Mouse (Mus musculus): ENCODE measurements at regions not wholly inside any gene's neighbourhood (a gene's known extent, or its start where the extent isn't known, plus 50 kb on each side); places are given as distances from the start of the nearest gene placed in this dataset.
"Not testable (repeated sequence)": the region's sequence is repeated elsewhere in the genome, so short reads cannot be mapped to it uniquely, and the experiment has no call there.

- no peak for DNase-seq
Observed at GRCm38 (mm10) chr1:98665584-98665983, 244.7 kb downstream of the Slco6d1 start.

DNA sequence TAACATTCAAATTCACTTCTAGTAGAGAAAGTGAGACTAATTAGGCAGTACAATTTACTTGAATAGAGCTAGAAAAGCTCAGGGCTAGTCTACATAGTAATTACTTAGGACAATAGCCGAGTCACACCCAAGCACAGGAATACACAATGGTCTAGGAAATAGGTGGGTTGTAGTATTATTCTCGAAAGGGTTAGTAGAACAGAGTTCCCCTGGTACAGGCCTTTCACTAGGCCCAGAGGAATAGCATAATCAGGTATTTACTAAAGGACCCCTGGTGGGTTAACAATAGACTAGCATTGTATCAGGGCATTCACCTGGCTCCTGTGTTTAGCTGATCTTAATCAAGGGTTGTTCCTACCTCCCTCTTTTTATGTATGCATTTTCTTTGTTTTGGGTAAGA is 246.5 kb downstream of the Slco6d1 start:
- not testable (repeated sequence) for DNase-seq

- DNase-seq: peak; percentile 39
Observed at GRCm38 (mm10) chr1:98667887-98668286, 247.0 kb downstream of the Slco6d1 start.

GRCm38 (mm10) chr1:98668595-98668994 is 247.7 kb downstream of the Slco6d1 start:
- DNase-seq: no peak

- DNase-seq: peak; percentile 26
Observed at GRCm38 (mm10) chr1:98678686-98679085, 257.8 kb downstream of the Slco6d1 start.

DNA sequence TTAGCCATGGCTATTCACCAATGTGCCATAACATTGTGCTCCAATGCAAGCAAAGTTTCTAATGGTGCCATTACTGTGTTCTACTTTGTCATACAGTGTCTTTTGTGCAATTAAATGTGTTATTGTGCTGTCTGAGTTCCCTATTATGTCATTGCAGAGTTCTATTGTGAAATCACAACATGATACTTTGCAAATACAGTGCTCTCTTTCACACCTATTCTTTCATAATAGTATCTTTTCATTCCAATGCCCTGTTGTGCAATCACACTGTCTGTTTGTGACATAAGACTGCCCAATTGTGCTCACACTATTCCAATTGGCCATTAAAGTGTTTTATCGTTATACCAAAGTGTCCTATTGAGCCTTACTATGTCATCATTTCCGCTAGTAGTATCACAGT is 292.9 kb downstream of the Slco6d1 start:
- DNase-seq: no peak

GRCm38 (mm10) chr1:98714307-98714706 is 293.4 kb downstream of the Slco6d1 start:
- no peak for DNase-seq

- no peak for DNase-seq
Observed at GRCm38 (mm10) chr1:98720595-98720994, 299.7 kb downstream of the Slco6d1 start.

DNA sequence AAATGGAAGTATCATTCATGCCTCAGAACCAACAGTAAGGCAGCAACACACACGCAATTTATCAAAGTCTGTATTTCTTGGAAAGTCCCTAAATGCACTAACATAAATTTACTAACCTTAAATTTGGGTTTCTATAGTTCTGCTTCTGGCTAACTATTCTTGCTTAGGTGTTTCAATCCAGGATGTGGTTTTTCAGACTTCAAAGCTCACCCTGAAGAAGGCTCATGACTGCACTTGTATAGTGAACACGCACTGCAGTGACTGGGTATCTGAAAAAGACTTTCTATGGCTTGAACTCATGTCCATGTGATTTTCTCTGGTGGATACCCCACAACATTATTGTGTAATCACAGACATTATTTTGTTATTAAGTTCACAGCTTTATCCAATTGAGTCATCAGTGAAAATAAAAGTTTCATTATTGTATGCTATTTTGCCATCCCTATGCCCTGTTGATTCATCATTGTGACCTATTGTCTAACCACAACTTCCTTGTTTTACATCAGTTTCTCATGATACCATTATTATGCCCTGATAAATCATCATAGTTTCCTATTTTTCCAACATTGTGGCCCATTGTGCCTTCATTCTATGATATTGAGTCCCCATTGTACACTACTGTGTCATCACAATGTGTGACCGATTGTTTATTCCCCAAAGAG is 306.6 kb downstream of the Slco6d1 start:
- DNase-seq: no peak

DNA sequence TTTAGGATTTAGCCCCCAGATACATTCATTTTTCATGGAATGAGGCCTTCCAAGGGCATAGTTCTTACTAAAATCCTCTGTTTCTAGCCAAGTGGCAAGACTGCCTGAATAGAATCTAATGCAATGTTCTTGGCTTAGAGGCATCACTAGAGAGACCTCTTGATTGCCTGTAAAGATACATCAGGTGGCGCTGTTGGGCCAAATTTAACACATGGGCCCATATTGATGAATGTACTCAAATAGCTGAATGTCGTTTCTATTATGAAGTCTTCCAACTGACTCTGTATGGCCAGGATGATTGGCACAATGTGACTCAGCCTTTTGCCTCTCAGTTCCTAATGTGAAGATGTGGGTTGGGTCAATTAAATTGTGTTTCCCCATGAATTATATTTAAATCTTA is 328.0 kb downstream of the Slco6d1 start:
- DNase-seq: peak; percentile 29

- DNase-seq: no peak
Observed at GRCm38 (mm10) chr1:98788528-98788927, 367.6 kb downstream of the Slco6d1 start.

DNA sequence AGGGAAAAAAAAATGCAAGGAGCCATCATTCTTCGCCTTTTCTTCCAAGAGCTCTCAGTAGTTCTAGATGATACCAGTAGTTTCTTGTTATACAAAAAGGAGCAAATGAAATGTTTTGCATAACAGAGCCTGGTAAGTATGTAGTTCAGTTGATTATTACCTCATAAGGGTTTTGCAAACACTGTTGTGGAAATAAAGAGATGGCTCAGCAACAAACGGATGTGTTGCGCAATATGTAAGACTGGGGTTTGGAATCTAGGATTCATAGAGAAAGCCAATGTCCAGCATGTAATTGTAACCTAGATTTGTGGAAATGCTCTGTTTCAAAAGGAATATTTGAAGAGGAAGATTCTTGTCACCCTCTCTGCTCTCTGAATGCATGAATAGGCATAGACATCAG is 372.4 kb downstream of the Slco6d1 start:
- DNase-seq: no peak

DNA sequence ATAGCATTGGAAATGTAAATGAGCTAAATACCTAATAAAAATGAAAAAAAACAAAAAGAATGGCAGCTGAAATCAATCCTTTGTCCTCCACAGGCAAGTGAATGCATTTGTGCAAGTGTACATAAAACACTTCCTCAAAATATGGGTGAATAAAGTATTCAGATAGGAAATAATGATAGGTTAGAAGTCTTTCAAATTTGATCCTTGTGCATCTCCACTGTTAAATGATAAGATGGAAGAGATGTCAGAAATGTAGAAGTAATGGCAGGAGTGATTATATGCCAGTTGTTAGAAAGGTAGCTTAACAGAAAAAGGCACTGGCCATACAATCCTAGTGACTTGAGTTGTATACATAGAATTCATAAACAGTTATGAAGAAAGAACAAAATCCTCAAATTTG is 391.6 kb downstream of the Slco6d1 start:
- DNase-seq: no peak

DNA sequence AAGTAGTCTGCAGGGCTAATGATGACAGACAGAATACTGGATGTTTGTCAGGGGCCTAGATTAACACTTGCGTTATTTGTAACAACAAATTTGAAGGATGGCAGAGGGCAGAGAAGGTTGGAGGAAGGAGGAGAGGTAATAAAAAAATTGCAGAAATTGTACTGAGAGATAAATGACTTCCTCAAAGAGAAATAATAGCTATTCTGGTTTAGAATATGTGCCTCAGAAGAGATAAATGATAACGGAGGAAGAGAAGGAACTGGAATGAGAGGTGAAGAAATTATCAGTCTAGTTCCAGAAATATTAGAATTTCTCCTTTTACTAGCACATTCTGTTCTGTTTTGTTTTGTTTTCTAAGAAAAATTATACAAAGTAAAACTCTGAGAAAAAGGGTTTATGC is 393.1 kb downstream of the Slco6d1 start:
- no peak for DNase-seq

GRCm38 (mm10) chr1:98818076-98818475 is 397.2 kb downstream of the Slco6d1 start:
- DNase-seq: no peak

- DNase-seq: no peak
Observed at GRCm38 (mm10) chr1:98860236-98860635, 439.3 kb downstream of the Slco6d1 start.

DNA sequence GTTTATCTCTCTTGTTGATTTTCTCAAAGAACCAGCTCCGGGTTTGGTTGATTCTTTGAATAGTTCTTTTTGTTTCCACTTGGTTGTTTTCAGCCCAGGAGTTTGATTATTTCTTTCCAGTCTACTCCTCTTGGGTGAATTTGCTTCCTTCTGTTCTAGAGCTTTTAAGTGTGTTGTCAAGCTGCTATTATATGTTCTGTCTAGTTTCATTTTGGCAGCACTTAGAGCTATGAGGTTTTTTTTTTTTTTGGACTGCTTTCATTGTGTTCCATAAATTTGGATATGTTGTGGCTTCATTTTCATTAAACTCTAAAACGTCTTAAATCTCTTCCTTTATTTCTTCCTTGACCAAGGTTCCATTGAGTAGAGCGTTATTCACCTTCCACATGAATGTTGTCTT is 485.3 kb downstream of the Slco6d1 start:
- no peak for DNase-seq

GRCm38 (mm10) chr1:98923043-98923442 is 502.1 kb downstream of the Slco6d1 start:
- no peak for DNase-seq

DNA sequence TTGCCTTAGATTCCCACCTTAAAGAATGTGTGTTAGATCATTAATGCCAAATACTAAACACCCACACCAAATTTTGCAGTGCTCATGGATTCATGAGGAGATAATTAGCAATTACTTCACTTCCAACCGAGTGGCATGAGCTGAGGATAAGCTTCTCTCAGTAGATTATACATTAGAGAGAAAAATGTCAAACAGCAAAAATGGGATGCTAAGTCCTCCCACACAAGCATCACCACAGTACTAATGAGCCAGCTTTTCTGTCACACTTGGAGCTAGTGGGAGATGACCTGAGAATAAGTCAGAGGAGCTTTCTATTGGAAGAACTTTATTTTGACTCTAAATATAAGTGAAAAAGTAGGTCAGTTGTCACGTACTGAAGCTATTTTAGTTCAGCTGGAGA is 504.0 kb downstream of the Slco6d1 start:
- peak; percentile 22 for DNase-seq

GRCm38 (mm10) chr1:98930926-98931325 is 510.0 kb downstream of the Slco6d1 start:
- DNase-seq: no peak

GRCm38 (mm10) chr1:98932239-98932638 is 511.3 kb downstream of the Slco6d1 start:
- no peak for DNase-seq

DNA sequence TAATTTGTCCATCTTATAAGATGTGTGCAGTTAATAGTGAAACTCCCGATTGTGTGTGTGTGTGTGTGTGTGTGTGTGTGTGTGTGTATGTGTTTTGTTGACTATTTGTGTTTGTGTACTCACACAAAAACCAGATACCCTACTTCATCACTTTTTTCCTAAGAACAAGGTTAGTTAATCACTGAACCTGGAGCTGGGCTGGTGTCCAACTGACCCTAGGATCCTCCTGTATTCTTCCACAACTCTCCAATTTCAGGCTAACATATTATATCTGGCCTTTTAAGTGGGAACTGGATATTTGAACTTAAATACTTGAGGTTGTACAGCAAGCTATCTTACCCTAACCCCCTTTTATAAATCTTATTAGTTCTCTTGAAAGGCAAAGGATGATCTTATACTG is 556.8 kb downstream of the Slco6d1 start:
- DNase-seq: no peak
